Mouse (Mus musculus) liver, embryonic 14.5 days (tissue): ENCODE measurements at regions not wholly inside any gene's neighbourhood (a gene's known extent, or its start where the extent isn't known, plus 50 kb on each side); places are given as distances from the start of the nearest gene placed in this dataset.

ENCODE experiments used
- CTCF ChIP-seq: IDR thresholded peaks from 2 replicates; pipeline ENCODE4 v1.5.1; 2016; ENCODE audit warnings: antibody characterized with exemption, low read depth, control low read depth
- EP300 ChIP-seq: IDR thresholded peaks from 2 replicates; pipeline ENCODE4 v1.6.1; 2016; ENCODE audit warnings: antibody characterized with exemption, low read depth

DNA sequence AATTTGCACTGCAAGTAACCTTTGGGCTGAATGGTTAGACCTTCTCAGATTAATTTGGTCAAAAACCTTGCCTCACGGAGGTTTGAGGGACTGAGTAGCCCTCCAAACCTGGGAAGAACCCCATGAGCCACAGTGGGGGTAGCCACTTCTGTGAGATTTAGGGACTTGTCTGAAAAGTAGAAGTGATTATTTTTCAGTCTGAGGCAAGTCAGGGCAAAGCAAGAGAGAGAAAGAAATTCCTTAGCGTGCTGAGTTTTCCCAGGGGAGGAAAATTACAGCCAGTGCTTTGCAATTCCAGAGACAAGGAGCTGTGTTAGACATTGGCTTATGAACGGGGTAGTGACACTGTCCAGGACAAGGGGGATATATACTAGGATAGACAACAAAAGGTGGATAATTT, 1962.1 kb upstream of the Lrrc6 start:
- TF ChIP-seq CTCF (no peak), EP300 (no peak)
